In the genomic region with DNA sequence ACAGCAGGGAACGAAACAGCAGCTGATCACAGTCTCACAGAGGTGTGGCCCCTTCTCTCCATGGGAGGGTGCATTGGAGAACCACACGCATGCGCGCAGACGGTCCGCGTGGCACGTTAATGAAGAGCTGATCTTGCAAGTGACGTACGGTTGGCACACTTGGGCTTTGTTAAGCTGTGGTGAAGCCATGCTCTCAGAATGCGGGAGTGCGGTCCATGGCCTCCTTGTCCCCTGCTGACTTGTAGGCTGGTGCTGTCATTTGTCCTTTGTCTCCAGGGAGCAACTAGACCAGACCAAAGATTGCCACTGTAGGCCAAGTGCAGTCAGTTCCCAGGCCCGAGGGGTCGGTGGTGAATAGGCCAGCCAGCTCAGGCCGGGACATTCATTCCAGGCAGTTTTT, we compare ENCODE assay signal across 15 mouse cellular contexts. TPM values are rescaled to one million over a fixed set of nuclear protein-coding genes. Genes with fewer than 3 reads are reported as not detected.
DNase-seq lines count a peak whose midpoint lies in the region; ATAC-seq and TF ChIP-seq lines count a peak whose summit lies in the region.
"Had no signal": no experiment of that assay in that cellular context is flagged by ENCODE, and none has a peak within 500 bp of the region (broad histone marks: within the 10 kb centered on the region; RNA-seq: fewer than 3 reads in every experiment).

No protein-coding gene starts in this region.

- no peak overlapping the region for H3K4me3 ChIP-seq in cerebellum, adult 2 months (replicated peaks; ENCODE audit: insufficient read depth, low read depth, low read length)
- no peak overlapping the region for H3K4me3 ChIP-seq in midbrain, postnatal 0 days (ENCODE audit: low read depth, low read length)
- no peak overlapping the region for H3K4me3 ChIP-seq in heart, embryonic 10.5 days
- H3K4me3 ChIP-seq: embryonic facial prominence, embryonic 10.5 days; layer of hippocampus, adult 2 months; limb, embryonic 13.5 days; lung, embryonic 15.5 days had no signal

- WGBS in cerebellum, adult 2 months: 29% methylated on average over 15 of the region's 15 CpGs
- 72% methylated on average over 15 of the region's 15 CpGs for WGBS in midbrain, postnatal 0 days
- 81% methylated on average over 15 of the region's 15 CpGs for WGBS in heart, embryonic 10.5 days

- H3K4me1 ChIP-seq in cerebellum, adult 2 months (ENCODE audit: control insufficient read depth, insufficient read depth, low read length): peaks cover 3% of the 10 kb centered on the region; the same call in 1 of the 2 replicates
- no peaks in the 10 kb centered on the region for H3K4me1 ChIP-seq in midbrain, postnatal 0 days (ENCODE audit: insufficient read depth, low read length)
- peaks cover 23% of the 10 kb centered on the region for H3K4me1 ChIP-seq in heart, embryonic 10.5 days
- H3K4me1 ChIP-seq: embryonic facial prominence, embryonic 10.5 days; limb, embryonic 13.5 days had no signal

- H3K9me3 ChIP-seq in midbrain, postnatal 0 days (ENCODE audit: low read length): no peaks in the 10 kb centered on the region
- no peaks in the 10 kb centered on the region for H3K9me3 ChIP-seq in heart, embryonic 10.5 days
- H3K9me3 ChIP-seq: embryonic facial prominence, embryonic 10.5 days; limb, embryonic 13.5 days; lung, embryonic 15.5 days had no signal

- TF ChIP-seq POLR2A in cerebellum, adult 2 months (IDR thresholded peaks at IDR 0.05; ENCODE audit: borderline replicate concordance, insufficient read depth, low read length): no peak

- TF ChIP-seq CTCF in cerebellum, adult 2 months (IDR thresholded peaks at IDR 0.05; ENCODE audit: borderline replicate concordance, insufficient read depth, low read depth, low read length): no peak
- TF ChIP-seq CTCF in midbrain, postnatal 0 days (IDR thresholded peaks at IDR 0.05): no peak

- H3K27me3 ChIP-seq in cerebellum, adult 2 months (ENCODE audit: control insufficient read depth, insufficient read depth, low read length): no peaks in the 10 kb centered on the region
- H3K27me3 ChIP-seq in midbrain, postnatal 0 days (ENCODE audit: insufficient read depth, low read length): no peaks in the 10 kb centered on the region
- H3K27me3 ChIP-seq in heart, embryonic 10.5 days (ENCODE audit: insufficient read depth, poor library complexity, severe bottlenecking): no peaks in the 10 kb centered on the region
- H3K27me3 ChIP-seq: CH12.LX; limb, embryonic 13.5 days; lung, embryonic 15.5 days had no signal

- H3K36me3 ChIP-seq in midbrain, postnatal 0 days (ENCODE audit: insufficient read depth, low read length): no peaks in the 10 kb centered on the region
- no peaks in the 10 kb centered on the region for H3K36me3 ChIP-seq in heart, embryonic 10.5 days
- H3K36me3 ChIP-seq: embryonic facial prominence, embryonic 10.5 days; limb, embryonic 13.5 days; lung, embryonic 15.5 days had no signal

- H3K27ac ChIP-seq in cerebellum, adult 2 months (ENCODE audit: insufficient read depth, low read length): no peak overlapping the region
- no peak overlapping the region for H3K27ac ChIP-seq in midbrain, postnatal 0 days (ENCODE audit: low read depth, low read length)
- H3K27ac ChIP-seq in heart, embryonic 10.5 days: no peak overlapping the region
- H3K27ac ChIP-seq: embryonic facial prominence, embryonic 10.5 days; layer of hippocampus, adult 2 months; limb, embryonic 13.5 days; lung, embryonic 15.5 days had no signal

- DNase-seq in layer of hippocampus, adult 11-12 months (ENCODE audit: low spot score): peak; percentile 28
- no peak for DNase-seq in layer of hippocampus, adult 9-10 months (ENCODE audit: low spot score)
- peak; percentile 65 for DNase-seq in R1 (ENCODE audit: low read depth, low spot score)
- peak; percentile 13 to 36 for DNase-seq in cerebellum, adult 2 months
- peak; percentile 76 for DNase-seq in midbrain, postnatal 0 days (ENCODE audit: low spot score)
- no peak for DNase-seq in right cerebral cortex, postnatal 14 days
- no peak for DNase-seq in heart, embryonic 10.5 days (ENCODE audit: low spot score)
- DNase-seq: heart, postnatal 4 days; thymus, postnatal 4 days had no signal

- H3K4me2 ChIP-seq in midbrain, postnatal 0 days (ENCODE audit: low read depth, low read length, poor library complexity, severe bottlenecking): no peak overlapping the region
- H3K4me2 ChIP-seq: limb, embryonic 13.5 days; lung, embryonic 15.5 days had no signal

- ATAC-seq in midbrain, postnatal 0 days (ENCODE audit: low FRiP score): peak; percentile 82
- ATAC-seq: forebrain, embryonic 16.5 days had no signal

- H3K9ac ChIP-seq in midbrain, postnatal 0 days (replicated peaks; ENCODE audit: low read length, poor library complexity, severe bottlenecking): no peak overlapping the region
- H3K9ac ChIP-seq: limb, embryonic 13.5 days; lung, embryonic 15.5 days had no signal

RNA-seq across cellular contexts. Expression of a gene that starts 34.7 kb away (rescaled TPM):
- 32.7 and 33.1 TPM in 2 replicates for polyA plus RNA-seq in cerebellum, adult 2 months (2012; rRNA removed)
- 26.2 and 27.0 TPM in 2 replicates for total RNA-seq in midbrain, postnatal 0 days (2014; rRNA removed)
- polyA plus RNA-seq in midbrain, postnatal 0 days (2015; fragmentation: Nextera tagmentation; extraction: Ambion mirVana): 4.1 and 4.2 TPM in 2 replicates
- 13.2 and 16.0 TPM in 2 replicates for polyA plus RNA-seq in heart, embryonic 10.5 days (2016; fragmentation: Nextera tagmentation; extraction: Ambion mirVana)

Comparison
In these comparisons a context has a peak if more than half of its experiments do, and no peak if none do; other contexts are left out.
1. DNase-seq: peak in layer of hippocampus, adult 11-12 months (single experiment), R1 (single experiment), cerebellum, adult 2 months (2 of 2) and midbrain, postnatal 0 days (single experiment); none in layer of hippocampus, adult 9-10 months (single experiment), right cerebral cortex, postnatal 14 days (single experiment) and heart, embryonic 10.5 days (single experiment).